Mouse (Mus musculus) hindbrain, embryonic 12.5 days (tissue): Measurements from ENCODE around the gene Eif5b. TPM values are rescaled to one million over a fixed set of nuclear protein-coding genes. Genes with fewer than 3 reads are reported as not detected.

ENCODE experiments used
- ATAC-seq: fragments of 200-750 bp; cut with Nextera tagmentation; 2 replicates; pipeline ENCODE4 v1.8.0; 2017; ENCODE audit warnings: moderate TSS enrichment; ENCODE audit not compliant: low FRiP score
- H3K27ac ChIP-seq: fragments of 300-500 bp; sonication (generic); 2 replicates; pipeline ENCODE4 v1.5.1; 2016; ENCODE audit warnings: mild to moderate bottlenecking
- H3K27me3 ChIP-seq: fragments of 300-500 bp; sonication (generic); 2 replicates; pipeline ENCODE4 v1.6.1; 2016; ENCODE audit warnings: mild to moderate bottlenecking
- H3K36me3 ChIP-seq: fragments of 300-500 bp; sonication (generic); 2 replicates; pipeline ENCODE4 v1.6.1; 2016; ENCODE audit warnings: mild to moderate bottlenecking
- H3K4me1 ChIP-seq: fragments of 300-500 bp; sonication (generic); 2 replicates; pipeline ENCODE4 v1.6.1; 2016
- H3K4me2 ChIP-seq: fragments of 300-500 bp; sonication (generic); replicated peaks from 2 replicates; pipeline ENCODE4 v1.6.1; 2016; ENCODE audit warnings: mild to moderate bottlenecking
- H3K4me3 ChIP-seq: fragments of 300-500 bp; sonication (generic); 2 replicates; pipeline ENCODE4 v1.5.1; 2016; ENCODE audit warnings: mild to moderate bottlenecking
- H3K9ac ChIP-seq: fragments of 300-500 bp; sonication (generic); 2 replicates; pipeline ENCODE4 v1.6.1; 2016; ENCODE audit warnings: mild to moderate bottlenecking, moderate library complexity
- H3K9me3 ChIP-seq: fragments of 300-500 bp; sonication (generic); replicated peaks from 2 replicates; pipeline ENCODE4 v1.6.1; 2016; ENCODE audit warnings: mild to moderate bottlenecking
- WGBS: fragments of 180-500 bp; shearing (Covaris S2); methylation state at CpG from one replicate; pipeline ENCODE4 v1.1.7; 2016; 5-methylcytosine and 5-hydroxymethylcytosine counted together
- polyA plus RNA-seq: library from polyadenylated mRNA; unstranded; fragments of >200 nt; fragmentation: Nextera tagmentation; extraction: Ambion mirVana; gene quantifications from 2 replicates; pipeline ENCODE4 v1.2.1, GENCODE M21; 2016

Gene Eif5b
- polyA plus RNA-seq, 1 experiment from 2014 or later: 31.3 TPM

- Histone ChIP-seq H3K36me3 (peaks cover 53% of the 10 kb centered on the region), H3K4me2 (no peak overlapping the region), H3K27ac (no peak overlapping the region), H3K9ac (no peak overlapping the region), H3K4me1 (no peaks in the 10 kb centered on the region), H3K27me3 (no peaks in the 10 kb centered on the region), H3K4me3 (no peak overlapping the region), H3K9me3 (no peaks in the 10 kb centered on the region)
- 97% methylated on average over 10 of the region's 10 CpGs for WGBS
- no peak for ATAC-seq
Observed at GRCm38 (mm10) chr1:38067276-38067675, 69.5 kb downstream of the Eif5b start.

- 89% methylated on average over 8 of the region's 8 CpGs for WGBS
Observed at GRCm38 (mm10) chr1:38071326-38071725, 73.5 kb downstream of the Eif5b start.

GRCm38 (mm10) chr1:38081316-38081715 lies 83.5 kb downstream of the Eif5b start:
- 78% methylated on average over 8 of the region's 8 CpGs for WGBS
- peaks cover 32% of the 10 kb centered on the region for H3K36me3 ChIP-seq
- ATAC-seq: no peak

More at GRCm38 (mm10) chr1:38071326-38071725, 73.5 kb downstream of the Eif5b start:
- no peak for ATAC-seq
- Histone ChIP-seq H3K36me3 (peaks cover 44% of the 10 kb centered on the region), H3K9ac (no peak overlapping the region), H3K9me3 (no peaks in the 10 kb centered on the region), H3K4me1 (no peaks in the 10 kb centered on the region), H3K27me3 (no peaks in the 10 kb centered on the region), H3K4me3 (no peak overlapping the region), H3K4me2 (no peak overlapping the region), H3K27ac (no peak overlapping the region)

GRCm38 (mm10) chr1:38103214-38103613 lies 105.4 kb downstream of the Eif5b start:
- no peaks in the 10 kb centered on the region for H3K27me3 ChIP-seq
- H3K4me3 ChIP-seq: no peak overlapping the region
- no peaks in the 10 kb centered on the region for H3K4me1 ChIP-seq
- 97% methylated on average over 1 of the region's 1 CpGs for WGBS
- H3K36me3 ChIP-seq: peaks cover 10% of the 10 kb centered on the region; the same call in 1 of the 2 replicates
- H3K9me3 ChIP-seq: no peaks in the 10 kb centered on the region
- ATAC-seq: no peak
- no peak overlapping the region for H3K27ac ChIP-seq
- no peak overlapping the region for H3K4me2 ChIP-seq
- no peak overlapping the region for H3K9ac ChIP-seq

More at GRCm38 (mm10) chr1:38081316-38081715, 83.5 kb downstream of the Eif5b start:
- Histone ChIP-seq H3K27ac (no peak overlapping the region), H3K4me1 (no peaks in the 10 kb centered on the region), H3K9ac (no peak overlapping the region), H3K4me2 (no peak overlapping the region), H3K27me3 (no peaks in the 10 kb centered on the region), H3K9me3 (no peaks in the 10 kb centered on the region), H3K4me3 (no peak overlapping the region)

GRCm38 (mm10) chr1:38103813-38104212 lies 106.0 kb downstream of the Eif5b start:
- Histone ChIP-seq H3K4me3 (no peak overlapping the region), H3K36me3 (0 out of 2 replicates have a peak, but pooled peaks cover 6% of the 10 kb centered on the region), H3K27ac (no peak overlapping the region), H3K9ac (no peak overlapping the region), H3K4me1 (no peaks in the 10 kb centered on the region), H3K4me2 (no peak overlapping the region), H3K27me3 (no peaks in the 10 kb centered on the region), H3K9me3 (no peaks in the 10 kb centered on the region)
- whole genome bisulfite sequencing: 76% methylated on average over 3 of the region's 3 CpGs
- no peak for ATAC-seq

Other genes with a start within 250 kb of the Eif5b start
- 20.3 and 21.5 TPM in 2 replicates for gene Tsga10, start 131.6 kb upstream of the Eif5b start, polyA plus RNA-seq
- 8.8 and 8.9 TPM in 2 replicates for gene Lipt1, start 126.3 kb upstream of the Eif5b start, polyA plus RNA-seq
- gene Mitd1, start 107.6 kb upstream of the Eif5b start, polyA plus RNA-seq: 19.1 and 21.7 TPM in 2 replicates
- gene Mrpl30, start 107.5 kb upstream of the Eif5b start, polyA plus RNA-seq: 185 and 220 TPM in 2 replicates
- not detected in 2 replicates for gene Lyg2, start 81.5 kb upstream of the Eif5b start, polyA plus RNA-seq
- gene Lyg1, start 40.3 kb upstream of the Eif5b start, polyA plus RNA-seq: not detected in 2 replicates
- gene Txndc9, start 117 bp upstream of the Eif5b start, polyA plus RNA-seq: 155 and 161 TPM in 2 replicates
- 40.4 and 44.2 TPM in 2 replicates for gene Rev1, start 131.8 kb downstream of the Eif5b start, polyA plus RNA-seq